Mouse (Mus musculus): ENCODE results near the gene Jpt2. TPM values are rescaled to one million over a fixed set of nuclear protein-coding genes. Genes with fewer than 3 reads are reported as not detected.
"Not testable (repeated sequence)": the region's sequence is repeated elsewhere in the genome, so short reads cannot be mapped to it uniquely, and the experiment has no call there.

The Jpt2 gene
- total RNA-seq (2021): 1 to 10 TPM; 8.4 to 8.6 TPM

- peak; percentile 97 for DNase-seq (ENCODE audit: low spot score)
- intact Hi-C loops (cut with DNase I): no loop called here
Observed at GRCm38 (mm10) chr17:24960135-24960851, at the start of gene Jpt2. Gene Jpt2, minus strand, starts transcription at chr17:24960689.

GRCm38 (mm10) chr17:25007480-25007879, 47.0 kb upstream of the Jpt2 start:
- DNase-seq (ENCODE audit: low spot score): no peak
- intact Hi-C loops (cut with DNase I): no loop called here

GRCm38 (mm10) chr17:25005102-25005501, 44.6 kb upstream of the Jpt2 start:
- no peak for DNase-seq (ENCODE audit: low spot score)
- intact Hi-C loops (cut with DNase I): no loop called here

GRCm38 (mm10) chr17:24994721-24995120, 34.2 kb upstream of the Jpt2 start:
- intact Hi-C loops (cut with DNase I): no loop called here
- DNase-seq (ENCODE audit: low spot score): no peak

GRCm38 (mm10) chr17:24987221-24987620, 26.7 kb upstream of the Jpt2 start:
- no peak for DNase-seq (ENCODE audit: low spot score)
- intact Hi-C loops (cut with DNase I): no loop called here

GRCm38 (mm10) chr17:24960852-24961715, 595 bp upstream of the Jpt2 start:
- intact Hi-C loops (cut with DNase I): no loop called here
- DNase-seq (ENCODE audit: low spot score): no peak

GRCm38 (mm10) chr17:24959371-24959770, 1.1 kb downstream of the Jpt2 start:
- intact Hi-C loops (cut with DNase I): no loop called here
- no peak for DNase-seq (ENCODE audit: low spot score)

- intact Hi-C loops (cut with DNase I): no loop called here
- DNase-seq (ENCODE audit: low spot score): no peak
Observed at GRCm38 (mm10) chr17:24953291-24953690, 7.2 kb downstream of the Jpt2 start.

GRCm38 (mm10) chr17:24950671-24951070, 9.8 kb downstream of the Jpt2 start:
- intact Hi-C loops (cut with DNase I): no loop called here
- no peak for DNase-seq (ENCODE audit: low spot score)

GRCm38 (mm10) chr17:24948204-24948603, 12.3 kb downstream of the Jpt2 start:
- intact Hi-C loops (cut with DNase I): loop anchor here (10.0 kb wide), 1 partner anchor 417 kb away; the partner anchor contains the start of genes Tpsb2 and Tpsg1

GRCm38 (mm10) chr17:24943589-24943988, 16.9 kb downstream of the Jpt2 start:
- DNase-seq (ENCODE audit: low spot score): not testable (repeated sequence)
- intact Hi-C loops (cut with DNase I): loop anchor here (5.0 to 10.0 kb wide), 2 partner anchors 344 to 421 kb away; partner anchors contain the start of genes Tpsb2 and Tpsg1

More at GRCm38 (mm10) chr17:24948204-24948603, 12.3 kb downstream of the Jpt2 start:
- DNase-seq (ENCODE audit: low spot score): no peak

- intact Hi-C loops (cut with DNase I): loop anchor here (5.0 to 10.0 kb wide), 2 partner anchors 344 to 422 kb away; partner anchors contain the start of genes Tpsb2 and Tpsg1
- DNase-seq (ENCODE audit: low spot score): no peak
Observed at GRCm38 (mm10) chr17:24943036-24943435, 17.5 kb downstream of the Jpt2 start.

GRCm38 (mm10) chr17:24942453-24942852, 18.0 kb downstream of the Jpt2 start:
- DNase-seq (ENCODE audit: low spot score): peak; percentile 11
- intact Hi-C loops (cut with DNase I): loop anchor here (5.0 to 10.0 kb wide), 2 partner anchors 345 to 422 kb away; partner anchors contain the start of genes Tpsb2 and Tpsg1

GRCm38 (mm10) chr17:24937266-24937665, 23.2 kb downstream of the Jpt2 start:
- no peak for DNase-seq (ENCODE audit: low spot score)
- intact Hi-C loops (cut with DNase I): loop anchor here (2.0 to 5.0 kb wide), 3 partner anchors 20 to 335 kb away; partner anchors contain the start of genes Cramp1l, Ift140 and Ube2i

- peak; percentile 87 for DNase-seq (ENCODE audit: low spot score)
- intact Hi-C loops (cut with DNase I): loop anchor here (2.0 to 5.0 kb wide), 3 partner anchors 20 to 336 kb away; partner anchors contain the start of genes Cramp1l, Ift140 and Ube2i
Observed at GRCm38 (mm10) chr17:24936259-24937237, 23.9 kb downstream of the Jpt2 start, which contains the start of gene Mapk8ip3. Gene Mapk8ip3, minus strand, starts transcription at chr17:24936977.

GRCm38 (mm10) chr17:24935666-24936065, 24.8 kb downstream of the Jpt2 start:
- no peak for DNase-seq (ENCODE audit: low spot score)
- intact Hi-C loops (cut with DNase I): loop anchor here (1.0 to 5.0 kb wide), 4 partner anchors 21 to 337 kb away; partner anchors contain the start of genes Cramp1l, Ift140, Nme3 and Ube2i

GRCm38 (mm10) chr17:24934926-24935325, 25.6 kb downstream of the Jpt2 start:
- no peak for DNase-seq (ENCODE audit: low spot score)
- intact Hi-C loops (cut with DNase I): loop anchor here (1.0 to 5.0 kb wide), 3 partner anchors 39 to 337 kb away; partner anchors contain the start of genes Cramp1l, Ift140, Nme3 and Ube2i

- intact Hi-C loops (cut with DNase I): no loop called here
- DNase-seq (ENCODE audit: low spot score): no peak
Observed at GRCm38 (mm10) chr17:24933163-24933562, 27.3 kb downstream of the Jpt2 start.

- intact Hi-C loops (cut with DNase I): no loop called here
- DNase-seq (ENCODE audit: low spot score): no peak
Observed at GRCm38 (mm10) chr17:24932431-24932830, 28.1 kb downstream of the Jpt2 start.
